Mouse (Mus musculus): ENCODE results near the gene Ndel1. TPM values are rescaled to one million over a fixed set of nuclear protein-coding genes. Genes with fewer than 3 reads are reported as not detected.

Ndel1 gene
- total and polyA plus RNA-seq, 3 experiments = 31.1 to 46.9 (median 35.2) TPM

DNA sequence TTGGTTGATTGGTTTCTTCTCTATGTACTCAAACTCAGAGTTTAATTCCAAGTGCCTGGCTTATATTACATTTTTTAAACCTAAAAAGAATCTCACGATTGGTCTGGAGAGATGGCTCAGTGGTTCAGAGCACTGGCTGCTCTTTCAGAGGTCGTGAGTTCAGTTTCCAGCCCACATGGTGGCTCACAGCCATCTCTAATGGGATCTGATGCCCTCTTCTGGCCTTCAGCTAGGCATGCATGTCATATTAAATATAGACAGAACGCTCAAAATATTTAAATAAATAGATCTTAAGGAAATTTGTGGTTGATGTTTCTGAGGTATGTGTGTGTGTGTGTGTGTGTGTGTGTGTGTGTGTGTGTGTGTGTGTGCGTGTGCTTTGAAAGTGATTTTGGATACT lies 66.5 kb downstream of the Ndel1 start:
- dilution Hi-C loops (cut with MboI; ENCODE audit: extremely low pct_ligation_motif_present, extremely low pct_unique_long_range_greater_than_20kb, low sequenced_read_pairs) = no loop called here
- Histone ChIP-seq H3K4me2 (ENCODE audit: insufficient read depth, low read depth, poor library complexity, severe bottlenecking) (no peak overlapping the region), H3K79me2 (replicated peaks; ENCODE audit: control insufficient read depth, extremely low read depth, insufficient read depth, poor library complexity, severe bottlenecking) (no peaks in the 10 kb centered on the region), H3K9me3 (replicated peaks; ENCODE audit: low read length) (no peaks in the 10 kb centered on the region), H3K27ac (ENCODE audit: insufficient read depth, low read depth) (no peak overlapping the region), H3K4me1 (ENCODE audit: control insufficient read depth in 1 of 2, insufficient read depth in 2 of 2) (no peaks in the 10 kb centered on the region), H3K4me3 (replicated peaks in 1 of 3; ENCODE audit: low read depth in 2 of 3, low read length in 2 of 3, poor library complexity in 1 of 3) (no peak overlapping the region), H3K36me3 (replicated peaks in 1 of 2; ENCODE audit: control insufficient read depth in 1 of 2, insufficient read depth in 1 of 2, low read length in 1 of 2) (peaks cover 0 to 46% of the 10 kb centered on the region in 2 experiments), H3K27me3 (replicated peaks) (no peaks in the 10 kb centered on the region), H3K9ac (ENCODE audit: insufficient read depth, low read depth) (no peak overlapping the region)
- in situ Hi-C loops (cut with MboI; ENCODE audit: low pct_ligation_motif_present, low pct_unique_long_range_greater_than_20kb, low sequenced_read_pairs) = loop anchor here (10.0 kb wide), 2 partner anchors 50 to 220 kb away; partner anchors contain the start of gene Ccdc42
- peak; percentile 57; the same call in 1 of the 2 replicates for TF ChIP-seq MYC (IDR thresholded peaks at IDR 0.05; ENCODE audit: low read depth, low read length)
- TF ChIP-seq RAD21 (IDR thresholded peaks at IDR 0.05; ENCODE audit: low read depth, low read length) = peak; percentile 56
- no peak for TF ChIP-seq RCOR1 (conservative IDR thresholded peaks at IDR 0.05; ENCODE audit: low read depth, low read length)
- TF ChIP-seq E2F4 (IDR thresholded peaks at IDR 0.05; ENCODE audit: insufficient replicate concordance, low read depth, low read length) = no peak
- peak in 1 of 2 experiments; percentile 76; a peak in 3 of 4 replicates for TF ChIP-seq CTCF (conservative IDR thresholded peaks at IDR 0.05 in 1 of 2, IDR thresholded peaks at IDR 0.05 in 1 of 2; ENCODE audit: low read depth in 2 of 2, low read length in 2 of 2)
- TF ChIP-seq ZC3H11A (IDR thresholded peaks at IDR 0.05; ENCODE audit: low read depth, low read length) = peak; percentile 41; the same call in 1 of the 2 replicates
- TF ChIP-seq SMC3 (IDR thresholded peaks at IDR 0.05; ENCODE audit: low read depth, low read length) = peak; percentile 77
- no peak for TF ChIP-seq GABPA (IDR thresholded peaks at IDR 0.05; ENCODE audit: insufficient replicate concordance, low read depth, low read length)
- DNase-seq (ENCODE audit: extremely low read depth) = peak; percentile 59

DNA sequence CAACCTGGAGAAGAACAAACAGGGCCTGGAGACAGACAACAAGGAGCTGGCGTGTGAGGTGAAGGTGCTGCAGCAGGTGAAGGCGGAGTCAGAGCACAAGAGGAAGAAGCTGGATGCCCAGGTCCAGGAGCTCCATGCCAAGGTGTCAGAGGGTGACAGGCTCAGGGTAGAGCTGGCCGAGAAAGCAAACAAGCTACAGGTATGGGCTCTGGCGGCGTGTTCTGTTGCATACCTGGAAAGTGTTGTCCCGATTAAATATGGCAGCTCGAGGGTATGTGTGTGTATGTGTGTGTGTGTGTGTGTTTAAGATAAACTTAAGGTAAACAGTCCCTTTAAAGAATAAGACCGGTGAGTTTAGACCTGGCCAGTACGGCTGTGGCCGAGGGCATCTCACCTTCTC lies 73.4 kb downstream of the Ndel1 start:
- H3K36me3 ChIP-seq (replicated peaks in 1 of 2; ENCODE audit: control insufficient read depth in 1 of 2, insufficient read depth in 1 of 2, low read length in 1 of 2) = peaks cover 0 to 10% of the 10 kb centered on the region in 2 experiments

More for the DNA sequence above, 73.4 kb downstream of the Ndel1 start:
- in situ Hi-C loops (cut with MboI; ENCODE audit: low pct_ligation_motif_present, low pct_unique_long_range_greater_than_20kb, low sequenced_read_pairs) (no loop called here), dilution Hi-C loops (cut with MboI; ENCODE audit: extremely low pct_ligation_motif_present, extremely low pct_unique_long_range_greater_than_20kb, low sequenced_read_pairs) (no loop called here)
- no peaks in the 10 kb centered on the region for H3K27me3 ChIP-seq (replicated peaks)
- no peak overlapping the region for H3K4me2 ChIP-seq (ENCODE audit: insufficient read depth, low read depth, poor library complexity, severe bottlenecking)
- H3K4me1 ChIP-seq (ENCODE audit: control insufficient read depth in 1 of 2, insufficient read depth in 2 of 2) = 0 out of 4 replicates have a peak, but pooled peaks cover 0 to 2% of the 10 kb centered on the region in 2 experiments
- no peaks in the 10 kb centered on the region for H3K79me2 ChIP-seq (replicated peaks; ENCODE audit: control insufficient read depth, extremely low read depth, insufficient read depth, poor library complexity, severe bottlenecking)
- no peak for DNase-seq (ENCODE audit: extremely low read depth)
- no peak overlapping the region for H3K27ac ChIP-seq (ENCODE audit: insufficient read depth, low read depth)
- TF ChIP-seq NRF1 (IDR thresholded peaks at IDR 0.05; ENCODE audit: low read depth, low read length) (no peak), MAX (IDR thresholded peaks at IDR 0.05; ENCODE audit: low read length) (no peak), ELF1 (IDR thresholded peaks at IDR 0.05; ENCODE audit: low read depth, low read length) (no peak), PAX5 (IDR thresholded peaks at IDR 0.05; ENCODE audit: low read length) (no peak), EP300 (IDR thresholded peaks at IDR 0.05; ENCODE audit: low read length) (no peak), RAD21 (IDR thresholded peaks at IDR 0.05; ENCODE audit: low read depth, low read length) (no peak), E2F4 (IDR thresholded peaks at IDR 0.05; ENCODE audit: insufficient replicate concordance, low read depth, low read length) (no peak), SIN3A (IDR thresholded peaks at IDR 0.05; ENCODE audit: low read length) (no peak), RCOR1 (conservative IDR thresholded peaks at IDR 0.05; ENCODE audit: low read depth, low read length) (no peak), POLR2AphosphoS2 (IDR thresholded peaks at IDR 0.05; ENCODE audit: low read depth, low read length) (no peak), CTCF (conservative IDR thresholded peaks at IDR 0.05 in 1 of 2, IDR thresholded peaks at IDR 0.05 in 1 of 2; ENCODE audit: low read depth in 2 of 2, low read length in 2 of 2) (no peak), IRF4 (IDR thresholded peaks at IDR 0.05; ENCODE audit: low read depth, low read length) (no peak), UBTF (IDR thresholded peaks at IDR 0.05; ENCODE audit: low read depth, low read length) (no peak), TCF12 (IDR thresholded peaks at IDR 0.05; ENCODE audit: low read depth, low read length) (no peak), MXI1 (IDR thresholded peaks at IDR 0.05; ENCODE audit: low read depth, low read length) (no peak), USF1 (IDR thresholded peaks at IDR 0.05; ENCODE audit: low read depth, low read length) (no peak), MAZ (IDR thresholded peaks at IDR 0.05; ENCODE audit: low read depth, low read length) (no peak), TBP (conservative IDR thresholded peaks at IDR 0.05; ENCODE audit: low read depth, low read length) (no peak), JUND (conservative IDR thresholded peaks at IDR 0.05; ENCODE audit: low read depth, low read length) (no peak), KAT2A (IDR thresholded peaks at IDR 0.05; ENCODE audit: insufficient replicate concordance, low read length) (no peak)
- no peak overlapping the region for H3K9ac ChIP-seq (ENCODE audit: insufficient read depth, low read depth)
- no peaks in the 10 kb centered on the region for H3K9me3 ChIP-seq (replicated peaks; ENCODE audit: low read length)
- no peak overlapping the region for H3K4me3 ChIP-seq (replicated peaks in 1 of 3; ENCODE audit: low read depth in 2 of 3, low read length in 2 of 3, poor library complexity in 1 of 3)
